Mouse (Mus musculus) heart, embryonic 15.5 days (tissue): ENCODE measurements at regions not wholly inside any gene's neighbourhood (a gene's known extent, or its start where the extent isn't known, plus 50 kb on each side); places are given as distances from the start of the nearest gene placed in this dataset.
A peak's percentile ranks its signal among the peaks of the same experiment; 100 is the strongest.

Source experiments
- ATAC-seq: fragments of 200-750 bp; cut with Nextera tagmentation; replicated peaks from 2 replicates; pipeline ENCODE4 v1.8.0; 2017; ENCODE audit warnings: low read depth, moderate TSS enrichment; ENCODE audit not compliant: insufficient number of reproducible peaks, insufficient read depth, low FRiP score
- H3K27ac ChIP-seq: fragments of 300-500 bp; sonication (generic); 2 replicates; pipeline ENCODE4 v1.5.1; 2015; ENCODE audit warnings: mild to moderate bottlenecking, inconsistent platforms
- H3K27me3 ChIP-seq: fragments of 300-500 bp; sonication (generic); 2 replicates; pipeline ENCODE4 v1.6.1; 2015; ENCODE audit warnings: inconsistent platforms
- H3K36me3 ChIP-seq: fragments of 300-500 bp; sonication (generic); 2 replicates; pipeline ENCODE4 v1.6.1; 2015; ENCODE audit warnings: mild to moderate bottlenecking, inconsistent platforms
- H3K4me1 ChIP-seq: fragments of 300-500 bp; sonication (generic); replicated peaks from 2 replicates; pipeline ENCODE4 v1.6.1; 2015; ENCODE audit warnings: inconsistent platforms
- H3K4me2 ChIP-seq: fragments of 300-500 bp; sonication (generic); 2 replicates; pipeline ENCODE4 v1.6.1; 2015; ENCODE audit warnings: inconsistent platforms, mild to moderate bottlenecking, moderate library complexity
- H3K4me3 ChIP-seq: fragments of 300-500 bp; sonication (generic); 2 replicates; pipeline ENCODE4 v1.5.1; 2015; ENCODE audit warnings: mild to moderate bottlenecking, inconsistent platforms
- H3K9ac ChIP-seq: fragments of 300-500 bp; sonication (generic); 2 replicates; pipeline ENCODE4 v1.6.1; 2015; ENCODE audit warnings: mild to moderate bottlenecking, inconsistent platforms
- H3K9me3 ChIP-seq: fragments of 300-500 bp; sonication (generic); replicated peaks from 2 replicates; pipeline ENCODE4 v1.6.1; 2016; ENCODE audit warnings: inconsistent platforms
- WGBS: fragments of 180-500 bp; shearing (Covaris S2); methylation state at CpG from one replicate; pipeline ENCODE4 v1.1.7; 2015; ENCODE audit warnings: mixed read lengths; 5-methylcytosine and 5-hydroxymethylcytosine counted together

DNA sequence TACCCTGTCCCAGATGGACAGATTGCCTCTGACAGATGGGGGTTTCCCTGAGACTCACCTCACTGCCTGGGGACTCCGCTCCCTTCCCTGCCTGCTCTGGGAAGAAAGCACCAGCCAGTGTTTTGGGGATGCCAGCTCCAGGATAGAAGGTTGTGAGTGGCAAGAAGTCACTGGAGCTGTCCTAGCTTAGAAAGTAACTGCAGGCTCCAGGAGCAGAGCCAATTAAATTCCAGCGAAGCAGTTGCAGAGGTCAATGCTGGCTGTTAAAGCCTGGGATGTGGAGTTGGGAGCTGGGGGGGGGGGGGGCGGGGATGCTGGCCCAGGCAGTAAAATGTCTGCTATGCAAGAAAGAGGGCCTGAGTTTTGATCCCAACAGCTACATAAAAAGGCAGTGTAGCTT lies 69.3 kb upstream of the Prdm11 start:
- Histone ChIP-seq H3K27ac (no peak overlapping the region), H3K36me3 (no peaks in the 10 kb centered on the region), H3K9me3 (no peaks in the 10 kb centered on the region), H3K27me3 (peaks cover 3% of the 10 kb centered on the region; the same call in 1 of the 2 replicates), H3K9ac (no peak overlapping the region), H3K4me2 (no peak overlapping the region), H3K4me1 (no peaks in the 10 kb centered on the region; the same call in 1 of the 2 replicates), H3K4me3 (no peak overlapping the region)
- ATAC-seq, result no peak
- 73% methylated on average over 3 of the region's 3 CpGs for WGBS

DNA sequence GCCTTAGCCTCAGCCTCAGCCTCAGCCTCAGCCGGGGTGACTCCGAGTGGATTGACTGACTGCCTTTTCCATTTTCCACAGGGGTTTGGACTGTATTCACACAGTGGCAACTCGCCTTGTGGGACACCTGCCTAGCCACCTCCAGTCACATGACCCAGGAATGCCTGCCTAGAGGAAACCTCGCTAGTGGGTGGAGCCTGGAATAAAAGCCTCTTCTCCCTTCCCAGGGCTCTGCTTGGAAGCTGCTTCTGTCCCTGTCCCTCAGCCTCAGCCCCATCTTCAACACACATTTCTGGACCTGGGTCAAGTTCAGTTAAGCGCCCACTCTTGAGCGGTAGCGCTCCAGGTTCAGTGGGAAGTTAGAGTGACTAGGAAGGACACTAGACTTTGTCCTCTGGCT lies 68.0 kb upstream of the Prdm11 start:
- no peak for ATAC-seq
- Histone ChIP-seq H3K4me3 (no peak overlapping the region), H3K4me2 (no peak overlapping the region), H3K36me3 (no peaks in the 10 kb centered on the region), H3K4me1 (no peaks in the 10 kb centered on the region; the same call in 1 of the 2 replicates), H3K27me3 (peaks cover 7% of the 10 kb centered on the region; the same call in 1 of the 2 replicates), H3K9ac (no peak overlapping the region), H3K9me3 (no peaks in the 10 kb centered on the region), H3K27ac (no peak overlapping the region)
- WGBS, result 78% methylated on average over 7 of the region's 7 CpGs

DNA sequence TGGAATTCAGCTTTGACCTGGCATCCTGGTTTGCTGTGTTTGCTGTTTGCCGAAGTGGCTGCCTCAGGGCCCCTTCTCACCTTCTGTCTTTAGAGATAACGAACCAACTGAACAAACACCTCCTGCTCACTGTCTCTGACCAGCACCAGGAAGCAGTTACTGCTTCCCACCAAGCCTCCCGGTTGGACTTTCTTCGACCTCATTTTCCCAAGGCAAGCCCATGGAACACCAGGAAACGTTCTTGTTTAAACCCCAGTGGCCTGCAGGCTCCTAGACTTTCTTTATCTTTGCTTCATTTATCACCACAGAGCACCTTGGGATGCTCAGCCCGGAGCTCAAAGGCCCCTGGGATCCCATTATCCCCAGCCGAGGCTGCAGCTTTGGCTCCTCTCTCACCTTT lies 66.4 kb upstream of the Prdm11 start:
- Histone ChIP-seq H3K4me2 (no peak overlapping the region), H3K4me1 (no peaks in the 10 kb centered on the region; the same call in 1 of the 2 replicates), H3K36me3 (no peaks in the 10 kb centered on the region), H3K9ac (no peak overlapping the region), H3K4me3 (no peak overlapping the region), H3K27ac (no peak overlapping the region), H3K27me3 (peaks cover 7% of the 10 kb centered on the region; the same call in 1 of the 2 replicates), H3K9me3 (no peaks in the 10 kb centered on the region)
- ATAC-seq, result no peak
- 19% methylated on average over 7 of the region's 7 CpGs for WGBS

DNA sequence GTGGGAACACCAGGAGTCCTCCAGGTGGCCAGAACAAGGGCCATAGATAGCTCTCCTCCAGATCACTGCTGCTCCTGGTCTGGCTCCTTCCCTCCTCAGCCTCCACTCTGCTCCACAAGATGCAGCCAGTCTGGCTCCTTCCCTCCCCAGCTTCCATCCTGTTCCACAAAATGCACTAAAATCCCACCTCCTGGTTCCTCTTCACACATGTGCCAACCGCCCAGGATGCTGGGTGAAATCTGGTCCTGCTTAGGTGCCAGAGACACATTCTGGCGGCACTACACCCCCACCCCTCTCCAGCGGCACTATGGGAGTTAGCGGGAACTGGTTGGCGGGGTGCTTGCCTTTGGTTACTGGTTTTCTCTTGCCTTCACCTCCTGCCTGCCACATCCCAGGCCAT lies 64.9 kb upstream of the Prdm11 start:
- no peak overlapping the region for H3K9ac ChIP-seq
- H3K36me3 ChIP-seq, result no peaks in the 10 kb centered on the region
- no peaks in the 10 kb centered on the region for H3K9me3 ChIP-seq
- H3K4me3 ChIP-seq, result no peak overlapping the region
- H3K4me2 ChIP-seq, result no peak overlapping the region
- H3K27me3 ChIP-seq, result peaks cover 9% of the 10 kb centered on the region; the same call in 1 of the 2 replicates
- no peaks in the 10 kb centered on the region; the same call in 1 of the 2 replicates for H3K4me1 ChIP-seq
- WGBS, result 76% methylated on average over 5 of the region's 5 CpGs
- no peak for ATAC-seq
- H3K27ac ChIP-seq, result no peak overlapping the region

DNA sequence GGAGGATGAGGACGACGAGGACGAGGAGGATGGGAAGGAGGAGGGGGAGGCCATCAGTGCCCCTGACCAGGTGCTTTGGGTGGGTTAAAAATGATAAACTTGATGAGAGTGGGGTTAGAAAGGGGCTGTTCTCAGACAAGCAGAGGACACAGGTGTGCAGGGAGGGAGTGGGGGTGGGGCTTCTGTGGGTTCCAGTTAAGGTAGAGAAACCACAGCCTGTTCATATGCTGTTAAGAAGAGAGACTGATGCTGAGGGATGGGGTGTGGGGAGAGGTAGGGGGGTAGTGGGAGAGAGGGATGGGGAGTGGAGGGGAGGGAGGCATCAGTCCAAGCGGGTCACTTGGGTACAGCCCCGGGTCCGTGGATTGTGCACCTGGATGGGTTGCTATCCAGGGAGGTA lies 60.6 kb upstream of the Prdm11 start:
- no peak overlapping the region for H3K4me3 ChIP-seq
- H3K4me2 ChIP-seq, result no peak overlapping the region
- no peaks in the 10 kb centered on the region for H3K4me1 ChIP-seq
- no peak for ATAC-seq
- H3K36me3 ChIP-seq, result no peaks in the 10 kb centered on the region
- H3K9me3 ChIP-seq, result no peaks in the 10 kb centered on the region
- H3K9ac ChIP-seq, result no peak overlapping the region
- H3K27ac ChIP-seq, result no peak overlapping the region
- H3K27me3 ChIP-seq, result peaks cover 9% of the 10 kb centered on the region; the same call in 1 of the 2 replicates
- 55% methylated on average over 6 of the region's 6 CpGs for WGBS

DNA sequence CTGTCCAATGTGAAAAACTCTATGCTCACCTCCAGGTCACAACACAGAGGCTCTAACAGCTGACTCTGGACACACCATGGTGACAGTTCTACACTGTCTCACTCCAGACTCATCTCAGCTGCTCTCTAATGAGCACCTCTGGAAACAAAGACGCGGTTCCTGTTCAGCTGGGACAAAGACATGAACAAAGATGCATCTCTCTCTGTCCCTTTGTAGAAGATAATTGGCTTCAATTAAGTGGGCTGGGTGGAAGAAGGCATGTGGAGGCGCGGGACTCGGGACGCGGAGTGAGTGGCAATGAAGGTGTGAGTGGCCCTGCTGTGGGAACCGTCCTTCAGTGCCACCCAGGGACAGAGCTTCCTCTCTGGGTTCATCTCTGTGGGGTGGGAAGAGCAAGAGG lies 56.0 kb upstream of the Prdm11 start:
- H3K9me3 ChIP-seq, result no peaks in the 10 kb centered on the region
- no peak overlapping the region for H3K27ac ChIP-seq
- no peaks in the 10 kb centered on the region; the same call in 1 of the 2 replicates for H3K27me3 ChIP-seq
- no peak for ATAC-seq
- H3K36me3 ChIP-seq, result no peaks in the 10 kb centered on the region
- H3K4me2 ChIP-seq, result no peak overlapping the region
- H3K4me3 ChIP-seq, result no peak overlapping the region
- peaks cover 16% of the 10 kb centered on the region for H3K4me1 ChIP-seq
- no peak overlapping the region for H3K9ac ChIP-seq
- 83% methylated on average over 8 of the region's 8 CpGs for WGBS

DNA sequence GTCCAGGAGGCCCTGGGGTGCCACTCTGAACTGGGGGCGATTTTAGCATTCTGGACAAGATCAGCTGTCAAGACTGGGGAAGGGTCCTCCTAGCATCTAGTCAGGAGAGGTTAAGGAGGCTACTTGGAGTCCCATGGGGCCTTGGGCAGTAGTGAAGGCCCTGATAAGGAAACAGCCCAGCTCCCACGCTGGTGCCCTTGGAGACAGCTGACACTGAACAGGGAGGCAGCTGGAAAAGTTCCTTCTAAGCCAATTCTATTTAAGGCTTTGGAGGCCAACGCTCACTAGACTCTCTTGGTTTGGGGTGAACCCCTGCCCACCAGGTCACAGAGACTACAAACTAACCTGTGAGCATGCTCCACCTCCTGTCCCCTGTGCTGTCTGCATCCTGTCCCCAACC lies 53.8 kb upstream of the Prdm11 start:
- ATAC-seq, result peak; percentile 66
- WGBS, result 13% methylated on average over 3 of the region's 3 CpGs

DNA sequence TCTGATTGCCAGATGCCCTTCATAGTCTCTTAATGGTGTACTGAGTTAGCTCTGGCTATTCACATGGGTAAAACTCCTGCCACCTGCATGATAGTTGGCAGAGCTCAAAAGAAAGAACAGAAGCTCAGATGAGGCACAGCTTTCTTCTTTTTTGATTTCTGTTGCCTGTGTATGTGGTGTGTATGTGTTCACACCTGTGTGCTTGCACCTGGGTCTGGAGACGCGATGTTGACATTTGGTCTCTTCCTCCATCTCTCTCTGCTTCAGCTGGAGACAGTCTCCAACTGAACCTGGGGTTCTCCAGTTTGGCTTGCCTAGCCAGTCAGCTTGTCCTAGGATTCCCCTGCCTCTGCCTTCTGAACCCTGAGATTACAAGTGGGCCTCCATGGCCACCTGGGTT lies 51.0 kb upstream of the Prdm11 start:
- WGBS, result 84% methylated on average over 2 of the region's 2 CpGs
- Histone ChIP-seq H3K27ac (no peak overlapping the region), H3K4me2 (no peak overlapping the region), H3K27me3 (no peaks in the 10 kb centered on the region), H3K9me3 (no peaks in the 10 kb centered on the region), H3K9ac (no peak overlapping the region), H3K36me3 (no peaks in the 10 kb centered on the region), H3K4me3 (no peak overlapping the region), H3K4me1 (peaks cover 16% of the 10 kb centered on the region)
- no peak for ATAC-seq

More for the DNA sequence above, 53.8 kb upstream of the Prdm11 start:
- H3K9me3 ChIP-seq, result no peaks in the 10 kb centered on the region
- no peak overlapping the region for H3K9ac ChIP-seq
- no peaks in the 10 kb centered on the region for H3K27me3 ChIP-seq
- H3K4me1 ChIP-seq, result peaks cover 16% of the 10 kb centered on the region
- H3K4me3 ChIP-seq, result no peak overlapping the region
- H3K36me3 ChIP-seq, result no peaks in the 10 kb centered on the region
- H3K4me2 ChIP-seq, result no peak overlapping the region
- H3K27ac ChIP-seq, result no peak overlapping the region

DNA sequence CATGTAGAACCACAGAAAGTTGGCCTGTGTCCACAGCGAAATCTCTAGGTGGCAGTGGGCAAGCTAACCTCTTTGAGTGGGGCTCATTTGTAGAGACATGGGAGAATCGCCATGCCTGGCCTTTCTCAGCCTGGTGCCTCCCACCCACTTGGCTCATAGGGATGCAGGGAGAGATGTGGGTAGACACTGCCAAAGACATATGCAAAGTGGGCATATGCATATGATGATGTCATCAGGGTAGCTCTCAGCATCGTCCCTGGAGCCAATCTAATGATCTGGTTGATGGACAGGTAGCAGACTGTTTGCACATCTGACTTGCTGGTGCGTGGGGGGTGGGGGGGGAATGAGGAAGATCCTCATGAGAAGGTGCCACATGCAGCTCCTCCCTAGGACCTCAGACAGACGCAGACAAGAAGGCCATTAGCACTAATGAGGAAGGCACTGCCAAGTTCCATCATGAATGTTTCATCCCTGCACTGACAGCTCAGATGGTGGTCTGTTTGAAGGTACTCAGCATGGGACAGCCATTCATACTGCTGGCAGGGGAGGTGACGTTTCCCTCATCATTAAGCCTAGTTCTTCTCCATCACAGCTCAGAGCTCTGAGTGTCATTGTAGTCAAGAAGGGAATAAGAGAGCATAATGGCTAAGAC lies 50.2 kb upstream of the Prdm11 start:
- ATAC-seq, result no peak
- 73% methylated on average over 6 of the region's 6 CpGs for WGBS

More for the DNA sequence above, 50.2 kb upstream of the Prdm11 start:
- Histone ChIP-seq H3K4me3 (no peak overlapping the region), H3K4me2 (no peak overlapping the region), H3K27me3 (peaks cover under 1% of the 10 kb centered on the region; the same call in 1 of the 2 replicates), H3K9me3 (no peaks in the 10 kb centered on the region), H3K27ac (no peak overlapping the region), H3K36me3 (no peaks in the 10 kb centered on the region), H3K9ac (no peak overlapping the region), H3K4me1 (peaks cover 16% of the 10 kb centered on the region)
